Mouse (Mus musculus): Measurements from ENCODE around the gene Mrps33.

DNA sequence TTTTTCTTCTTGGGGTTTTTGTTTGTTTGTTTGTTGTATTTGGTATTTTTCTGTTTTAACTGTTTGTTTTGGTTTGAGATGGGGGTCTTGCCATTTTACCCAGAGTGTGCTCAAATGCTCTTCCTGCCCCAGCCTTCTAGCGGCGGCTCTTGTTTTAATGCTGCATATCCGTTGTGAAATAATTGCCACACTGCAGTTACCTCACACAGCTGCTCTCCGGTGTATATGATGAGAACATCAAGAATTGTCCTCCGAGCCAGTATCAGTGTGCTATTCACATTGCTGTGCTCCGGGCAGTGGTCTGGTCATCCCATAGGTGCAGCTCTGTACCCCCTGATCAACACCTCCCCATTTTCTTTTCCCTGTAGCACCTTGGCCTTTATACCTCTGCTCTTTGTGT is 34.5 kb downstream of the Mrps33 start:
- TF ChIP-seq POLR2A (IDR thresholded peaks at IDR 0.05; ENCODE audit: low read depth, low read length) = no peak
- no peak for TF ChIP-seq CTCF (conservative IDR thresholded peaks at IDR 0.05; ENCODE audit: insufficient read depth, insufficient read length, low read depth, low read length)
